In genomic region chr7:12887585-12887984, GRCm38 (mm10) we compare ENCODE assay signal across 15 mouse cellular contexts.
"Had no signal": no experiment of that assay in that cellular context is flagged by ENCODE, and none has a peak within 500 bp of the region (broad histone marks: within the 10 kb centered on the region; RNA-seq: fewer than 3 reads in every experiment).

No protein-coding gene starts in this region.

- ATAC-seq: intestine, embryonic 15.5 days; midbrain, embryonic 15.5 days had no signal

- DNase-seq: kidney, adult 11 months; kidney, adult 9 months; kidney, postnatal 14 days; layer of hippocampus, adult 9-11 months; layer of hippocampus, postnatal 36 days; liver, embryonic 13.5 days; lung, adult 2 months; retina, postnatal 1 day; right cerebral cortex, postnatal 25 days; spleen, adult 18-20 months; thymus, adult 2 months; thymus, postnatal 14 days; thymus, postnatal 4 days had no signal
